Mouse (Mus musculus) brain, embryonic 14.5 days (tissue): Measurements from ENCODE around the gene Gm45808.

Experiments used
- CTCF ChIP-seq: fragments of 200-500 bp; IDR thresholded peaks from 2 replicates; pipeline ENCODE4 v1.5.1; 2012; ENCODE audit warnings: inconsistent platforms, mild to moderate bottlenecking, moderate library complexity, borderline replicate concordance; ENCODE audit not compliant: insufficient read depth, insufficient read length; ENCODE audit errors: extremely low read depth
- POLR2A ChIP-seq: fragments of 200-500 bp; IDR thresholded peaks from 2 replicates; pipeline ENCODE4 v1.6.1; 2012; ENCODE audit warnings: mild to moderate bottlenecking, inconsistent platforms, borderline replicate concordance; ENCODE audit not compliant: poor library complexity, insufficient read depth, insufficient read length, severe bottlenecking; ENCODE audit errors: extremely low read depth

DNA sequence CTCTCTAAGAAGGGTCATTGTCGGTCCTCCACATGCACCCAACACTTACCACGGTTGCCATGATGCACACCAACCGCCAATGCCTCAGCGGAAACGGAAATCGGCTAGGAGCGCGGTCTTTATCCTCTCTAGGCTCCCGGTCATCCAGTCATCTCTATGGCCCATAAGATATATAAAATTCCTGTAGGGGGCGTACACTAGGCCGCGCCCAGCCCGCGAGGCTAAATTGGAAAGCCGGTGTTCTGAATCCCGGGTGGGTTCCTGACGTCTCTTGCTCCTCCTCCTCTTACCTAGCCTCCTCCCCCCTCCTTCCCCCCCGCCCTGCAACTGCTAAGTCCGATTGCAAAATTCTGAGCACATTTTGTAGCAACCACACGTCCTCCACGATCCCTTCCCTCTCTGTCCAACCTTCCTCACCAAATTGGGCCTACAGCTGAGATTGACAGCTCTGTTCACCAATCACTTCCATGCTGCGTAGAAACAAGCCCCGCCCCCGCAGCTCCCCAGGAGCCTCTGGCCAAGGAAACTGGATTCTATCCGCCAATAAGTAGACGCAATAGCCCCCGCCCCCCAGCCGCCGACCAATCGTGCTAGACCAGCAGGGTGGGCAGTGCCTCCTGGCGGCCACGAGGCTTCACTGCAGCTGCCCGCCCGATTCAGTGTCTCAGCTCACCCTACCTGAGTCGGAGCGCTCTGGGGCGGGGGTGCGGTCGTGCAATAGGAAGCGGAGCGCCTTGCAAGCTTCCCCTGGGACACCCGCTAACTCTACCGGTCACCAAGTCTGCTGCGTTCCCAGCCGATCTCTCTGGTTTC, 52.2 kb downstream of the Gm45808 start, which contains the start of gene Gys1:
- TF ChIP-seq CTCF, result peak; percentile 99
- TF ChIP-seq POLR2A, result peak; percentile 63; the same call in 1 of the 2 replicates
